Mouse (Mus musculus) heart, postnatal 0 days (tissue): Measurements from ENCODE around the gene Abracl.

Source experiments
- CTCF ChIP-seq: IDR thresholded peaks from 2 replicates; pipeline ENCODE4 v1.5.1; 2016; ENCODE audit warnings: antibody characterized with exemption, control low read depth, low read depth
- EP300 ChIP-seq: IDR thresholded peaks from 2 replicates; pipeline ENCODE4 v1.6.1; 2016; ENCODE audit warnings: antibody characterized with exemption, low read depth

DNA sequence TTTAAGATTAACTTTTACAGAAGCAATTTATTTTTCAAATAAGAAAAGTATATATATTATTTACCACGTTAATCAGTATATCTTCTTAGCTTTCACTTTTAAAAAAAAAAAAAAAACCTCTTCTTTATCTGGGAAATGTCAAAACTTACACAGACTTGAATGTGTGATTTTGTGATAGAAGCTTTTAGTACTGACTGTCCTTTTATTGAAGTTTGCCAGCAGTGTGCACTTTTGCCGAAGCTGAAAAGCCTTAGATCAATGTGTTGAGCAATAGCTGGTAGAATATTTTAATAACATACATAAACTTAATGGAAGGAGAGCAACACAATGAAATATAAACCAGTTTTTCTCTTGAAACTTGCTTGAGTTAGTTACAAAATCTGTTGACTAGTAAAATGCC, 37.7 kb upstream of the Abracl start:
- TF ChIP-seq CTCF: no peak
- TF ChIP-seq EP300: no peak
